Mouse (Mus musculus) heart, adult 2 months (tissue): ENCODE measurements around the gene Gfap.

Source experiments
- EP300 ChIP-seq: fragments of 200-500 bp; IDR thresholded peaks from 2 replicates; pipeline ENCODE4 v1.6.1; 2011; ENCODE audit warnings: low read depth, low read length, control low read depth; ENCODE audit not compliant: insufficient read depth
- POLR2A ChIP-seq: fragments of 200-500 bp; IDR thresholded peaks from 2 replicates; pipeline ENCODE4 v1.6.1; 2011; ENCODE audit warnings: mild to moderate bottlenecking, low read depth, low read length, control low read depth; ENCODE audit not compliant: insufficient read depth

DNA sequence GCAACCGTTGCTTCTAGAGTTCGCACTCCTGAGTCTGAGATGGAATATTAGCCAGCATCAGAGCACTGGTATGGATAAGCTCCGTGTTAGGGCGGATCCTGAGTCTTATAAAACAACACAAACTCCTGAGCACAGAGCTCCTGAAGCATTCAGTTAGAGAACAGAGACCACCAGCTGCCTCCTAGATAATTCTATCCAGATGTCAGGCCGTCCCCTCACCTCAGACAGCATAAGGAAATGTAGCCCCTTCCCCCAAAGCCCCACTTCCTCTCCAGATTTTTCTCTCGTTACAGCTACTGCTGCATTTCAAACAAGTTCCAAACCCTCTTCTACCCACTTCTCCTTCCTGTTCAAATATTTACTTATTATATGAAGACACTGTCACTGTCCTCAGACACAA is 44.8 kb downstream of the Gfap start:
- TF ChIP-seq POLR2A: no peak
- no peak for TF ChIP-seq EP300
